Mouse (Mus musculus): Measurements from ENCODE around the gene Ankrd17.
"Not testable (repeated sequence)": the region's sequence is repeated elsewhere in the genome, so short reads cannot be mapped to it uniquely, and the experiment has no call there.

Gene Ankrd17

GRCm38 (mm10) chr5:90338177-90339091 lies 27.9 kb downstream of the Ankrd17 start:
- peak; percentile 49 for DNase-seq (ENCODE audit: low spot score)

GRCm38 (mm10) chr5:90332478-90332877 lies 33.9 kb downstream of the Ankrd17 start:
- DNase-seq (ENCODE audit: low spot score) = no peak

- no peak for DNase-seq (ENCODE audit: low spot score)
Measured at GRCm38 (mm10) chr5:90331071-90331470, 35.3 kb downstream of the Ankrd17 start.

GRCm38 (mm10) chr5:90298396-90298795 lies 68.0 kb downstream of the Ankrd17 start:
- DNase-seq (ENCODE audit: low spot score) = no peak

GRCm38 (mm10) chr5:90289887-90290286 lies 76.5 kb downstream of the Ankrd17 start:
- DNase-seq (ENCODE audit: low spot score) = no peak

GRCm38 (mm10) chr5:90286559-90286958 lies 79.8 kb downstream of the Ankrd17 start:
- peak; percentile 50 for DNase-seq (ENCODE audit: low spot score)

- no peak for DNase-seq (ENCODE audit: low spot score)
Measured at GRCm38 (mm10) chr5:90280061-90280460, 86.3 kb downstream of the Ankrd17 start.

GRCm38 (mm10) chr5:90279418-90279817 lies 87.0 kb downstream of the Ankrd17 start:
- DNase-seq (ENCODE audit: low spot score) = no peak

GRCm38 (mm10) chr5:90277443-90277842 lies 88.9 kb downstream of the Ankrd17 start:
- DNase-seq (ENCODE audit: low spot score) = no peak

GRCm38 (mm10) chr5:90274806-90275205 lies 91.6 kb downstream of the Ankrd17 start:
- no peak for DNase-seq (ENCODE audit: low spot score)

GRCm38 (mm10) chr5:90262230-90262629 lies 104.1 kb downstream of the Ankrd17 start:
- DNase-seq (ENCODE audit: low spot score) = not testable (repeated sequence)

GRCm38 (mm10) chr5:90257023-90257422 lies 109.4 kb downstream of the Ankrd17 start:
- DNase-seq (ENCODE audit: low spot score) = no peak

- DNase-seq (ENCODE audit: low spot score) = no peak
Measured at GRCm38 (mm10) chr5:90247503-90247902, 118.9 kb downstream of the Ankrd17 start.

- no peak for DNase-seq (ENCODE audit: low spot score)
Measured at GRCm38 (mm10) chr5:90246987-90247386, 119.4 kb downstream of the Ankrd17 start.

- DNase-seq (ENCODE audit: low spot score) = no peak
Measured at GRCm38 (mm10) chr5:90246567-90246966, 119.8 kb downstream of the Ankrd17 start.

GRCm38 (mm10) chr5:90245416-90245815 lies 121.0 kb downstream of the Ankrd17 start:
- no peak for DNase-seq (ENCODE audit: low spot score)

GRCm38 (mm10) chr5:90235217-90235616 lies 131.2 kb downstream of the Ankrd17 start:
- DNase-seq (ENCODE audit: low spot score) = no peak

GRCm38 (mm10) chr5:90233305-90233704 lies 133.1 kb downstream of the Ankrd17 start:
- DNase-seq (ENCODE audit: low spot score) = no peak

GRCm38 (mm10) chr5:90229760-90230159 lies 136.6 kb downstream of the Ankrd17 start:
- DNase-seq (ENCODE audit: low spot score) = no peak

- DNase-seq (ENCODE audit: low spot score) = no peak
Measured at GRCm38 (mm10) chr5:90226696-90227095, 139.7 kb downstream of the Ankrd17 start.

GRCm38 (mm10) chr5:90224730-90225129 lies 141.6 kb downstream of the Ankrd17 start:
- DNase-seq (ENCODE audit: low spot score) = peak; percentile 3

GRCm38 (mm10) chr5:90223534-90224381 lies 142.6 kb downstream of the Ankrd17 start, which contains the start of gene Cox18:
Gene Cox18, minus strand, starts transcription at chr5:90224001.
- DNase-seq (ENCODE audit: low spot score) = peak; percentile 99

GRCm38 (mm10) chr5:90222937-90223336 lies 143.4 kb downstream of the Ankrd17 start:
- peak; percentile 7 for DNase-seq (ENCODE audit: low spot score)

Data from embryo, embryonic 10.5 days (tissue).